In the genomic region with DNA sequence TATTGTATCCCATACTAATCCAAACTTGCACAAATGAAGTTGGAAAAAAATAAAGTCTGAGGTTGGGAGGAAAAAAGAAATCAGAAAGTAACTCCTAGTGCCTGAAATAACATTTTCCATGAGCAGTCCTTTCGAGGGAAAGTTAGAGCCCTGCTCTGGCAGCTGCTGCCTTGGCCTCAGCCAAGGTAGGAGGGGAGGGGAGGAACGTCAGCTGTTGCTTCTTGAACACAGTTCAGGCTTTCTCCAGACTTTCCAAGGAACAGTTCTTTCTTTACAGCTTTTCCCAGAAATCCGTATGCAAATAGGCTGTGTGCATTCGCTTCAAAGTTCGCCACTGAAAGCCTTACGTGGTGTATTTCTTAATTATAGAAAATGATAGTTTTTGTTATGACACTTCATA, we compare ENCODE assay signal across 10 mouse cellular contexts. TPM values are rescaled to one million over a fixed set of nuclear protein-coding genes. Genes with fewer than 3 reads are reported as not detected.
DNase-seq lines count a peak whose midpoint lies in the region; ATAC-seq lines count a peak whose summit lies in the region.
"Had no signal": no experiment of that assay in that cellular context is flagged by ENCODE, and none has a peak within 500 bp of the region (broad histone marks: within the 10 kb centered on the region; RNA-seq: fewer than 3 reads in every experiment).

No protein-coding gene starts in this region.

- DNase-seq in kidney, adult 11 months, result peak; percentile 41
- no peak for DNase-seq in kidney, adult 9 months
- DNase-seq in embryonic facial prominence, embryonic 10.5 days (ENCODE audit: low spot score), result peak; percentile 9
- DNase-seq in heart, postnatal 4 days, result peak; percentile 72
- peak; percentile 70 for DNase-seq in lung, postnatal 36 days
- DNase-seq in spleen, adult 12 weeks (ENCODE audit: low spot score), result no peak
- no peak for DNase-seq in liver, embryonic 11.5 days (ENCODE audit: low spot score)
- DNase-seq: spleen, adult 18-20 months had no signal

- peaks cover 48% of the 10 kb centered on the region for H3K9me3 ChIP-seq in embryonic facial prominence, embryonic 10.5 days
- peaks cover 18% of the 10 kb centered on the region for H3K9me3 ChIP-seq in liver, embryonic 11.5 days (ENCODE audit: control insufficient read depth, low read length)

- H3K4me1 ChIP-seq in embryonic facial prominence, embryonic 10.5 days, result peaks cover 5% of the 10 kb centered on the region; the same call in 1 of the 2 replicates
- no peaks in the 10 kb centered on the region for H3K4me1 ChIP-seq in liver, embryonic 11.5 days (replicated peaks; ENCODE audit: control insufficient read depth, insufficient read depth, low read length)

- no peak overlapping the region for H3K27ac ChIP-seq in embryonic facial prominence, embryonic 10.5 days (replicated peaks)
- H3K27ac ChIP-seq in liver, embryonic 11.5 days (ENCODE audit: low read depth, low read length), result no peak overlapping the region

- WGBS in embryonic facial prominence, embryonic 10.5 days, result 71% methylated on average over 6 of the region's 6 CpGs
- 67% methylated on average over 6 of the region's 6 CpGs for WGBS in liver, embryonic 11.5 days

- no peak overlapping the region for H3K9ac ChIP-seq in liver, embryonic 11.5 days (ENCODE audit: low read depth, low read length)

- no peaks in the 10 kb centered on the region for H3K36me3 ChIP-seq in embryonic facial prominence, embryonic 10.5 days (replicated peaks)
- no peaks in the 10 kb centered on the region for H3K36me3 ChIP-seq in liver, embryonic 11.5 days (ENCODE audit: control insufficient read depth, insufficient read depth, low read length)
- H3K36me3 ChIP-seq: G1E had no signal

- no peak for ATAC-seq in erythroblast, adult 5-6 weeks (replicated peaks; ENCODE audit: low FRiP score, poor library complexity, severe bottlenecking)
- ATAC-seq in liver, embryonic 11.5 days (replicated peaks; ENCODE audit: low FRiP score), result no peak

- no peak overlapping the region for H3K4me3 ChIP-seq in embryonic facial prominence, embryonic 10.5 days
- H3K4me3 ChIP-seq in liver, embryonic 11.5 days (ENCODE audit: low read depth, low read length), result no peak overlapping the region

- no peak overlapping the region for H3K4me2 ChIP-seq in liver, embryonic 11.5 days

- peaks cover 8% of the 10 kb centered on the region for H3K27me3 ChIP-seq in embryonic facial prominence, embryonic 10.5 days (replicated peaks; ENCODE audit: low read depth, poor library complexity, severe bottlenecking)
- H3K27me3 ChIP-seq in liver, embryonic 11.5 days (replicated peaks; ENCODE audit: control insufficient read depth, insufficient read depth, low read length), result no peaks in the 10 kb centered on the region

RNA-seq across cellular contexts. Expression of a gene that starts 46.9 kb away (rescaled TPM):
- polyA plus RNA-seq in embryonic facial prominence, embryonic 10.5 days (2016; fragmentation: Nextera tagmentation; extraction: Ambion mirVana), result not detected in 2 replicates
- total RNA-seq in heart, postnatal 4 days (2021), result not detected
- total RNA-seq in erythroblast, adult 5-6 weeks (2015; ENCODE audit: low replicate concordance), result not detected in 2 replicates
- total RNA-seq in erythroblast, adult 5-6 weeks (2017; ENCODE audit: low replicate concordance), result not detected in 2 replicates
- not detected in 2 replicates for polyA plus RNA-seq in liver, embryonic 11.5 days (2014; fragmentation: Nextera tagmentation; extraction: Ambion mirVana)
- total RNA-seq: G1E had no signal
- polyA plus RNA-seq: G1E had no signal

Comparison
In these comparisons a context has a peak if more than half of its experiments do, and no peak if none do; other contexts are left out.
1. DNase-seq: peak in kidney, adult 11 months (single experiment), embryonic facial prominence, embryonic 10.5 days (single experiment), heart, postnatal 4 days (single experiment) and lung, postnatal 36 days (single experiment); none in kidney, adult 9 months (single experiment), spleen, adult 12 weeks (single experiment) and liver, embryonic 11.5 days (single experiment).